Mouse (Mus musculus) liver, embryonic 16.5 days (tissue): ENCODE data around the gene Itfg1. TPM values are rescaled to one million over a fixed set of nuclear protein-coding genes. Genes with fewer than 3 reads are reported as not detected.
A peak's percentile ranks its signal among the peaks of the same experiment; 100 is the strongest.
"Not testable (repeated sequence)": the region's sequence is repeated elsewhere in the genome, so short reads cannot be mapped to it uniquely, and the experiment has no call there.

Source experiments
- ATAC-seq: fragments of 200-750 bp; cut with Nextera tagmentation; 2 replicates; pipeline ENCODE4 v1.8.0; 2017; ENCODE audit warnings: low read depth, mild to moderate bottlenecking, moderate number of reproducible peaks, moderate library complexity
- H3K27ac ChIP-seq: fragments of 300-500 bp; sonication (generic); 2 replicates; pipeline ENCODE4 v1.5.1; 2014; ENCODE audit warnings: mild to moderate bottlenecking, low read length
- H3K27me3 ChIP-seq: fragments of 300-500 bp; sonication (generic); 2 replicates; pipeline ENCODE4 v1.6.1; 2014; ENCODE audit warnings: low read depth, low read length, mixed read lengths; ENCODE audit not compliant: control insufficient read depth, insufficient read depth
- H3K36me3 ChIP-seq: fragments of 300-500 bp; sonication (generic); 2 replicates; pipeline ENCODE4 v1.6.1; 2014; ENCODE audit warnings: mild to moderate bottlenecking; ENCODE audit not compliant: control insufficient read depth, insufficient read depth
- H3K4me1 ChIP-seq: fragments of 300-500 bp; sonication (generic); 2 replicates; pipeline ENCODE4 v1.6.1; 2014; ENCODE audit warnings: low read depth, low read length, mixed read lengths; ENCODE audit not compliant: control insufficient read depth
- H3K4me2 ChIP-seq: fragments of 300-500 bp; sonication (generic); 2 replicates; pipeline ENCODE4 v1.6.1; 2014; ENCODE audit warnings: low read depth, low read length, mixed read lengths
- H3K4me3 ChIP-seq: fragments of 300-500 bp; sonication (generic); 2 replicates; pipeline ENCODE4 v1.5.1; 2014; ENCODE audit warnings: low read depth, mild to moderate bottlenecking, low read length
- H3K9ac ChIP-seq: fragments of 300-500 bp; sonication (generic); 2 replicates; pipeline ENCODE4 v1.6.1; 2014; ENCODE audit warnings: low read depth, low read length
- H3K9me3 ChIP-seq: fragments of 300-500 bp; sonication (generic); replicated peaks from 2 replicates; pipeline ENCODE4 v1.6.1; 2016; ENCODE audit warnings: low read length; ENCODE audit not compliant: control insufficient read depth
- WGBS: fragments of 180-500 bp; shearing (Covaris S2); extraction: QIAGEN DNeasy Blood & Tissue Kit; methylation state at CpG from one replicate; pipeline ENCODE4 v1.1.7; 2014; ENCODE audit not compliant: insufficient replicate concordance; 5-methylcytosine and 5-hydroxymethylcytosine counted together
- polyA plus RNA-seq: library from polyadenylated mRNA; unstranded; fragments of >200 nt; fragmentation: Nextera tagmentation; extraction: Ambion mirVana; gene quantifications from 2 replicates; pipeline ENCODE4 v1.2.1, GENCODE M21; 2015

Gene Itfg1
- polyA plus RNA-seq, 1 experiment from 2014 or later, result 22.3 TPM

- 81% methylated on average over 19 of the region's 19 CpGs for WGBS
- 0 out of 2 replicates have a peak, but pooled peaks have one; percentile 24 for ATAC-seq
Measured at GRCm38 (mm10) chr8:85854220-85855123, 13.8 kb upstream of the Itfg1 start.

GRCm38 (mm10) chr8:85845887-85846286, 5.2 kb upstream of the Itfg1 start:
- Histone ChIP-seq H3K4me3 (no peak overlapping the region), H3K9me3 (no peaks in the 10 kb centered on the region), H3K27me3 (no peaks in the 10 kb centered on the region), H3K4me1 (no peaks in the 10 kb centered on the region), H3K4me2 (no peak overlapping the region), H3K9ac (no peak overlapping the region), H3K27ac (no peak overlapping the region), H3K36me3 (no peaks in the 10 kb centered on the region)
- ATAC-seq, result no peak

More at GRCm38 (mm10) chr8:85854220-85855123, 13.8 kb upstream of the Itfg1 start:
- H3K4me3 ChIP-seq, result no peak overlapping the region
- H3K4me1 ChIP-seq, result no peaks in the 10 kb centered on the region
- no peaks in the 10 kb centered on the region for H3K36me3 ChIP-seq
- H3K27me3 ChIP-seq, result no peaks in the 10 kb centered on the region
- H3K27ac ChIP-seq, result no peak overlapping the region
- no peaks in the 10 kb centered on the region for H3K9me3 ChIP-seq
- no peak overlapping the region for H3K9ac ChIP-seq
- H3K4me2 ChIP-seq, result no peak overlapping the region

GRCm38 (mm10) chr8:85841489-85841795, 721 bp upstream of the Itfg1 start:
- H3K4me3 ChIP-seq, result peak overlapping the region; percentile 93
- peaks cover 9% of the 10 kb centered on the region for H3K4me1 ChIP-seq
- no peaks in the 10 kb centered on the region for H3K27me3 ChIP-seq
- no peaks in the 10 kb centered on the region for H3K9me3 ChIP-seq
- 2% methylated on average over 4 of the region's 4 CpGs for WGBS
- peak overlapping the region; percentile 98 for H3K27ac ChIP-seq
- no peak for ATAC-seq
- H3K4me2 ChIP-seq, result peak overlapping the region; percentile 86
- H3K9ac ChIP-seq, result peak overlapping the region; percentile 91
- H3K36me3 ChIP-seq, result no peaks in the 10 kb centered on the region

- peak overlapping the region; percentile 98 for H3K27ac ChIP-seq
- peaks cover 9% of the 10 kb centered on the region for H3K4me1 ChIP-seq
- H3K27me3 ChIP-seq, result no peaks in the 10 kb centered on the region
- no peaks in the 10 kb centered on the region for H3K9me3 ChIP-seq
- H3K4me3 ChIP-seq, result peak overlapping the region; percentile 93
- peak overlapping the region; percentile 91 for H3K9ac ChIP-seq
- under 1% methylated on average over 21 of the region's 21 CpGs for WGBS
- peak overlapping the region; percentile 86 for H3K4me2 ChIP-seq
- H3K36me3 ChIP-seq, result no peaks in the 10 kb centered on the region; the same call in 1 of the 2 replicates
- no peak; the same call in 1 of the 2 replicates for ATAC-seq
Measured at GRCm38 (mm10) chr8:85839916-85840656, 635 bp downstream of the Itfg1 start.

GRCm38 (mm10) chr8:85813621-85814020, 27.1 kb downstream of the Itfg1 start:
- Histone ChIP-seq H3K4me1 (no peaks in the 10 kb centered on the region), H3K4me2 (no peak overlapping the region), H3K9me3 (no peaks in the 10 kb centered on the region), H3K27ac (no peak overlapping the region), H3K27me3 (no peaks in the 10 kb centered on the region), H3K4me3 (no peak overlapping the region), H3K36me3 (no peaks in the 10 kb centered on the region), H3K9ac (no peak overlapping the region)
- no peak for ATAC-seq

GRCm38 (mm10) chr8:85801408-85801807, 39.3 kb downstream of the Itfg1 start:
- Histone ChIP-seq H3K27me3 (no peaks in the 10 kb centered on the region), H3K9ac (no peak overlapping the region), H3K27ac (no peak overlapping the region), H3K36me3 (no peaks in the 10 kb centered on the region), H3K4me1 (no peaks in the 10 kb centered on the region), H3K9me3 (no peaks in the 10 kb centered on the region), H3K4me2 (no peak overlapping the region), H3K4me3 (no peak overlapping the region)
- ATAC-seq, result no peak
- 54% methylated on average over 1 of the region's 1 CpGs for WGBS

GRCm38 (mm10) chr8:85800164-85800563, 40.6 kb downstream of the Itfg1 start:
- Histone ChIP-seq H3K27me3 (no peaks in the 10 kb centered on the region), H3K9ac (no peak overlapping the region), H3K36me3 (no peaks in the 10 kb centered on the region), H3K4me1 (no peaks in the 10 kb centered on the region), H3K9me3 (no peaks in the 10 kb centered on the region), H3K4me2 (no peak overlapping the region), H3K4me3 (no peak overlapping the region), H3K27ac (no peak overlapping the region)
- WGBS, result 83% methylated on average over 1 of the region's 1 CpGs
- ATAC-seq, result no peak

- H3K36me3 ChIP-seq, ATAC-seq, H3K27me3 ChIP-seq, H3K4me3 ChIP-seq, H3K4me1 ChIP-seq, H3K9me3 ChIP-seq, H3K27ac ChIP-seq, H3K4me2 ChIP-seq, H3K9ac ChIP-seq: not testable (repeated sequence)
- 86% methylated on average over 1 of the region's 1 CpGs for WGBS
Measured at GRCm38 (mm10) chr8:85796392-85796791, 44.3 kb downstream of the Itfg1 start.

- no peaks in the 10 kb centered on the region for H3K27me3 ChIP-seq
- H3K9ac ChIP-seq, result no peak overlapping the region
- H3K36me3 ChIP-seq, result no peaks in the 10 kb centered on the region
- WGBS, result 79% methylated on average over 3 of the region's 3 CpGs
- no peak for ATAC-seq
- H3K9me3 ChIP-seq, result no peaks in the 10 kb centered on the region
- H3K4me3 ChIP-seq, result no peak overlapping the region
- H3K4me2 ChIP-seq, result no peak overlapping the region
- H3K27ac ChIP-seq, result no peak overlapping the region
- H3K4me1 ChIP-seq, result no peaks in the 10 kb centered on the region
Measured at GRCm38 (mm10) chr8:85788341-85788740, 52.4 kb downstream of the Itfg1 start.
